Mouse (Mus musculus) macrophage (primary cell): ENCODE data around the gene Akap8l. TPM values are rescaled to one million over a fixed set of nuclear protein-coding genes. Genes with fewer than 3 reads are reported as not detected.

Source experiments
- H3K27ac ChIP-seq: fragments of 350-480 bp; formaldehyde crosslinking; 2 replicates; pipeline ENCODE4 v1.9.0; 2021
- H3K36me3 ChIP-seq: fragments of 350-480 bp; formaldehyde crosslinking; 2 replicates; pipeline ENCODE4 v1.9.0; 2021; ENCODE audit errors: inconsistent target
- H3K4me3 ChIP-seq: fragments of 350-480 bp; formaldehyde crosslinking; 2 replicates; pipeline ENCODE4 v1.9.0; 2021; ENCODE audit errors: inconsistent target
- H3K79me2 ChIP-seq: fragments of 350-480 bp; formaldehyde crosslinking; 2 replicates; pipeline ENCODE4 v1.9.0; 2021; ENCODE audit errors: inconsistent target
- WGBS: methylation state at CpG from one replicate; pipeline ENCODE4 v1.1.7; 2026; ENCODE audit warnings: inconsistent platforms; ENCODE audit not compliant: missing documents; 5-methylcytosine and 5-hydroxymethylcytosine counted together
- polyA plus RNA-seq: library from polyadenylated mRNA; stranded (reverse); fragments of 250-400 nt; gene quantifications from 3 replicates; pipeline ENCODE4 v1.2.4, GENCODE M21; 2018; ENCODE audit warnings: inconsistent platforms

The Akap8l gene
- polyA plus RNA-seq, 1 experiment from 2014 or later, result 41.0 TPM

GRCm38 (mm10) chr17:32367706-32368105, 17.3 kb upstream of the Akap8l start:
- no peaks in the 10 kb centered on the region for H3K36me3 ChIP-seq
- no peak overlapping the region for H3K4me3 ChIP-seq
- 95% methylated on average over 11 of the region's 11 CpGs for WGBS
- peaks cover 12% of the 10 kb centered on the region for H3K79me2 ChIP-seq
- no peak overlapping the region for H3K27ac ChIP-seq

DNA sequence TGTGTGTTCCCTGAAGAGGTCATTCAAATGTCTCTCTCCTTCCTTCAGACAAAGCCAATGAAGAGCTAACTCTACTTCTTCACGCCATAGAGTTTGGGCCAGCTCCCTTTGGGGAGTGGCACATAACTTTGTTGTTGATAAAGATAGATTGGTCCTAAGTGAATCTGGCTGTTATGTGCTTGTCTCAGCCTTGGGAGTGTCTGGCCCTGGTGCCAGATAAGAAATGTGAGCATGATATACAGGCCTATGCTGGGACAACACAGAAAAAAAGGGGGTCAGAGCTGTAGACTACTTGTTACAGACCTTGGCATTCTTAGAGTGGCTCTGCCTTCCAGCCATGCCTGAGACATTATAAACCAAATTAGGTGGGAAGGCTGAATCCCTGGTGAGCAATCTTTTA, 14.9 kb upstream of the Akap8l start:
- no peak overlapping the region for H3K4me3 ChIP-seq
- peaks cover 7% of the 10 kb centered on the region; the same call in 1 of the 2 replicates for H3K36me3 ChIP-seq
- 100% methylated on average over 1 of the region's 1 CpGs for WGBS

GRCm38 (mm10) chr17:32364850-32365249, 14.4 kb upstream of the Akap8l start:
- peaks cover 7% of the 10 kb centered on the region; the same call in 1 of the 2 replicates for H3K36me3 ChIP-seq
- H3K79me2 ChIP-seq, result peaks cover 30% of the 10 kb centered on the region
- H3K27ac ChIP-seq, result no peak overlapping the region
- 51% methylated on average over 5 of the region's 5 CpGs for WGBS
- peak overlapping the region; percentile 29 for H3K4me3 ChIP-seq

More for the DNA sequence above, 14.9 kb upstream of the Akap8l start:
- peaks cover 30% of the 10 kb centered on the region for H3K79me2 ChIP-seq
- no peak overlapping the region for H3K27ac ChIP-seq

DNA sequence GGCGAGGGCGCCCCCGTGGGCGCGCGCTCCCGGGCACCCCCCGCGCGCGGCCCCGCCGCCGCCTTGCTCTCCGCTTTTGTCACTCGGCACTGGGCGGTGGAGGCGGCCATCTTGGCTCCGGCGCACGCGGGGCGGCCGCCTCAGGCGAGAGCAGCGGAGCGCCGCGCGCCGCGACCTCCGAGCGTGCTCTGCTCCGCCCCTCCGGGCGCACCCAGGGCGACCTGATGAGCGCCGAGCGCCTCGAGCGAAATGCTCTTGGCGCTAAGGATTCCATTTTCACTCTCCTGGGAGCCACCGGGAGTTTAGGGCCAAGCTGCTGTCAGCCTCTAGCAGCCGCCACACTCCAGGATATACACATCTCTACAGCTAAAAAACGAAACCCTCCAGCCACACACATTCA, 13.9 kb upstream of the Akap8l start:
- no peak overlapping the region for H3K27ac ChIP-seq
- WGBS, result under 1% methylated on average over 46 of the region's 47 CpGs
- H3K4me3 ChIP-seq, result peak overlapping the region; percentile 29

GRCm38 (mm10) chr17:32363821-32364301, 13.5 kb upstream of the Akap8l start:
- under 1% methylated on average over 31 of the region's 50 CpGs for WGBS
- Histone ChIP-seq H3K36me3 (peaks cover 17% of the 10 kb centered on the region; the same call in 1 of the 2 replicates), H3K27ac (no peak overlapping the region), H3K79me2 (peaks cover 30% of the 10 kb centered on the region), H3K4me3 (peak overlapping the region; percentile 86)

More for the DNA sequence above, 13.9 kb upstream of the Akap8l start:
- Histone ChIP-seq H3K79me2 (peaks cover 30% of the 10 kb centered on the region), H3K36me3 (peaks cover 12% of the 10 kb centered on the region; the same call in 1 of the 2 replicates)

GRCm38 (mm10) chr17:32362686-32363085, 12.3 kb upstream of the Akap8l start:
- peaks cover 29% of the 10 kb centered on the region for H3K36me3 ChIP-seq
- WGBS, result 68% methylated on average over 4 of the region's 4 CpGs
- peaks cover 30% of the 10 kb centered on the region for H3K79me2 ChIP-seq
- no peak overlapping the region; the same call in 1 of the 2 replicates for H3K4me3 ChIP-seq
- no peak overlapping the region for H3K27ac ChIP-seq

DNA sequence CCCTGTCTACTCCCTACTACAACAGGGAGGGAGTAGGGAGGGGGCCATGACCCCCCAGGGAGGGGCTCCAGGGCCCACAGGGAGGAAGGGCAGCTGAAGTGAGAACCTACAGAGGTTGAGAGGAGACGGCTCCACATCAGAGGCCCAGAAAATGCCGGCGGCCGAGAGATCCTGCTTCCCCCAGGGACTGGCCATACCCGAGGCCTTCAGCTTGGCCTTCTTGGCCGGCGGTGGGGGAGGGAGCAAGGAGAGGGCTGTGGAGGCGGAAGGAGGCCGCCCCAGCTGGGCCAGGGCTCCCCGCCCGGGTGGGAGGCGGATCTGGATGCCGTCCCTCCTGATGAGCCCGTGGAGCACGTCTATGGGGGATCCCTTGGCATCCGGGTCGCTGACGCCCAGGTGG, 9.5 kb upstream of the Akap8l start:
- WGBS, result 95% methylated on average over 16 of the region's 18 CpGs
- H3K79me2 ChIP-seq, result peaks cover 30% of the 10 kb centered on the region
- H3K36me3 ChIP-seq, result peaks cover 54% of the 10 kb centered on the region
- H3K4me3 ChIP-seq, result no peak overlapping the region
- no peak overlapping the region for H3K27ac ChIP-seq

GRCm38 (mm10) chr17:32358943-32359340, 8.5 kb upstream of the Akap8l start:
- Histone ChIP-seq H3K36me3 (peaks cover 64% of the 10 kb centered on the region), H3K27ac (no peak overlapping the region), H3K4me3 (no peak overlapping the region), H3K79me2 (peaks cover 30% of the 10 kb centered on the region)
- 94% methylated on average over 6 of the region's 6 CpGs for WGBS

DNA sequence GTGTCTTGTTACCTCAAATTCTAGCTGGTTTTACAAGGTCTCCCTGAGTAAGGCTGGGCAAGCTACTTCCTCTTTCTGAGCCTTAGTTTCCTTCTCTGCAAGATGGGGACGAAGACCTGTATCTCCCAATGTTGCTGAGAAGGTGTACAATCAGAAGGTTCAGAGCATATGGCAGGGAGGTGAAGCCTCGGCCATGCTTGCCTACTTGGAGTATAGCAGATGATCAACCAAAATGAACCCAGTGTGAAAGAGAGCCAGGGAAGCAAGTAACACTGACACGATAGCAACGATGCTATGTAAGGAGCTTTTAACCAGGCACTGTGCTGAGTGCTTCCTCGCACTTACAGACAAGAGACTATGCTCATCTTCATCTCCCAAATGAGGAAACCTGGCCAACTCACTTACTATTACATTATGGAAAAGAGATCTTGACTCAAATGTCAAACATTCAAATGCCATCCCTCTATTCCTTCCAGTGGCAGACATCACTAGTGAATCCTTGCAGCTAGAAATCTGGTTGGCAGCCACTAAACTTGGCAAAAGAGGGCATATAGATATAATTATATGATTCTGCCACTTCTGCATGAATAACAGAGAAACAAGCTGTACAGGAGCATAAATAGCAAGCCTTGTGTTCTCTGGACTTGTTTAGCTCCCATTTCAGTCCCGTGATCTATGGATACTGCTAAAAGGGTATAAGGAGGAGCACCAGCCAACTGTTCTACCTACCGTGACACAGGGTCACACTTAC, 8.0 kb upstream of the Akap8l start:
- H3K36me3 ChIP-seq, result peaks cover 64% of the 10 kb centered on the region
- H3K4me3 ChIP-seq, result no peak overlapping the region
- H3K27ac ChIP-seq, result no peak overlapping the region
- peaks cover 24% of the 10 kb centered on the region for H3K79me2 ChIP-seq
- 93% methylated on average over 7 of the region's 7 CpGs for WGBS

DNA sequence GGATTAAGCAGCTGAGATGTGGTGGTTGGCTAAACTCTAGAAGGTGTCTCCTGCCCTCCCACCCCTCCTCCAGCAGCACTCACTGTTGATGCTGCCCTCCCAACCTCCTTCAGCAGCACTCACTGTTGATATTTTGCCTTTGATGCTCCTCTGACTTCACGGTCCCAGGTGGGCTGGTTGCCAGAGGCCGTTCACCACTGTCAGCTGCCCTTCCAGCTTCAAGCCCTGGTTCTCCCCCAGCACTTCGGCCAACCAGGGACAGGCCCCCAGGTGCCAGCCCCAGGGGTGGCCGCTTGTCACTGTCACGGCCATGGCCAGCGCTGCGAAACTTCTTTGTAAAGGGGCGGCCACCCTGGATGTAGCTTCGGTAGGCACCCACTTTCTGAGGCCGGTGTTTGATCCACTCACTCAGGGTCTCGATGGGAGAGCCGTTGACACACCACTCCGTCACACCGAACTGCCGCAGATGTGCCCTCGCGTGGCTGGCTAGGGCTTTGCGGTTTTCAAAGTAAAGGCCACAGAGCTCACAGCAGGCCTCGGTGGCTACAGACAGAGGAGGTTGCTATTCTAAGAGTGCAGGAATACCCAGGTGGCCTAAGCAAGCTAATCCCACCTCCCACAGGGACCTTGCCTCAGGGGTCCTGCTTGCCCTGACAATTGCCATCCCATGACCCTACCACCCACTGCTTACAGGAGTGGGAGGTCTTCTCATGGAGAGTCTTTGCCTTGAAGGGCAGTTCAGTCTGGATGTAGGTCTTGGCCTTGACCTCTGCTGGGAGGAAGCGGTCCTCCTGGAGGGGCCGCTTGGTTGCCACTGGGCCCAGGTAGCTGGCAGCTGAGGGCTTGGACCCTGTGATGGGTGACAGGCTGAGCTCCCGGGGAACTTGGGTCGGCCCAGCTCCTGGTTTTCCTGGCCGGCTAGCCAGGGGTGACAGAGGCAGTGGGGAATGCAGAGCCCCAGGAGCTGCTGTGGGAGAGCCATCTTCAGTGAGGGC, 6.7 kb upstream of the Akap8l start:
- H3K79me2 ChIP-seq, result peaks cover 11% of the 10 kb centered on the region; the same call in 1 of the 2 replicates
- H3K36me3 ChIP-seq, result peaks cover 64% of the 10 kb centered on the region
- H3K4me3 ChIP-seq, result no peak overlapping the region
- no peak overlapping the region for H3K27ac ChIP-seq
- WGBS, result 93% methylated on average over 24 of the region's 24 CpGs

DNA sequence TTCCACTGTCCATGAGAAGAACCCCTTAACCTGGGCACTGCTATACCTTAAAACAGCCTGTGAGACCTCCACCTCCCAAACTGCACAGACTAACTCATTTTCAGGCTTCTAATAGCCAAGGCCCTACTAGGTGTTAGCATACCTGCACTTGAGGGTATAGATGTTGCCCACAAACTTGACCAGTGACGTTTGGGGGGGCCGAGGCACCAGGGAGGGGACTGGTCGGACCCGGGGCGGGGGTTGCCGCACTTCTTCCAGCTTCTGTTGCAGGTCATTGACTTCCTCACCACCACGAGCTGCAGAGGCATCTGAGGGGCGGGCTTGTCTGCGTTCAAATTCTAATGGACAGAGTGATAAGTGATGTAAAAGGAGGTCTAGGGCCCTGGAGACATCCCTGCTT, 5.9 kb upstream of the Akap8l start:
- WGBS, result 87% methylated on average over 8 of the region's 9 CpGs
- peaks cover 59% of the 10 kb centered on the region for H3K36me3 ChIP-seq

DNA sequence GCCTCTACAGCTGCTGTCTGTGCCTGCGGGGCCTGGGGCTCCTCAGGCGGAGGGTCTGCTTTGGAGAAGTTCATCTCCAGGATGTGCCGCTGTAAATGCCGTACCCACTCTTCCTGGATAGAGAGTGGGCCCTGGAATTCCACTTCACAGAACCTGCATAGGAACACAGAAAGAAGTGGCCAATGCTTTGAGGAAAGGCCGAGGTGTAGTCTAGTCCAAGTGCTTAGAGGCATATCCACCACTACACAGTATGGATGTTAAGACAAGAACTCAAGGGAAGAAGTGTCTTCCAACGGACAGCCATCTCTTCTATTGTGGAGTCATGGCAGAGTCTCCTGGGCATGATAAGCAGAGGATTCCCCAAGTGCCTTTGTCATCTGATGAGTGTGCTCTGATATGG, 4.6 kb upstream of the Akap8l start:
- 93% methylated on average over 6 of the region's 6 CpGs for WGBS
- Histone ChIP-seq H3K79me2 (peaks cover 2% of the 10 kb centered on the region; the same call in 1 of the 2 replicates), H3K36me3 (peaks cover 57% of the 10 kb centered on the region), H3K4me3 (no peak overlapping the region), H3K27ac (no peak overlapping the region)

More for the DNA sequence above, 5.9 kb upstream of the Akap8l start:
- Histone ChIP-seq H3K79me2 (peaks cover 3% of the 10 kb centered on the region; the same call in 1 of the 2 replicates), H3K27ac (no peak overlapping the region), H3K4me3 (no peak overlapping the region)

DNA sequence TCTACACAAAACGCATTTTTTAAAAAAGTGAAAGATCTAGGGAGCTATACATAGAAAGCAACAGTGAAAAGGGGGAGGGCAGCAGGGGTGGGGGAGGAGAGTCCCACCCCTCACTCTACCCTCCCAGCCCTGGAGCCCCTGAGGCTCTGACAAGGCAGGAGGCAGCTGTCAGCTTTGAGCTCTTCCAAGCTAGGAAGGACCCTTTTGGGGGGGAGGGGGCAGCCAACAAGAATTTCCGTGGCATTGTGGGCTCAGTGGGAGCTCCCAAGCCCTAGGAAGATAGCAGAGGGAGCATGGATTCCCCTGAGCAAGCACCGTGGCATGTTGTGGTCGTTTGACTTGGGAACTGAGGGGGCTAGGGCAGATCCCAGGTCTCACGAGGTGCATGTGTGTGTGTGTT, 3.8 kb upstream of the Akap8l start:
- Histone ChIP-seq H3K36me3 (peaks cover 50% of the 10 kb centered on the region), H3K27ac (no peak overlapping the region), H3K79me2 (peaks cover 10% of the 10 kb centered on the region; the same call in 1 of the 2 replicates), H3K4me3 (no peak overlapping the region)
- 98% methylated on average over 5 of the region's 5 CpGs for WGBS

DNA sequence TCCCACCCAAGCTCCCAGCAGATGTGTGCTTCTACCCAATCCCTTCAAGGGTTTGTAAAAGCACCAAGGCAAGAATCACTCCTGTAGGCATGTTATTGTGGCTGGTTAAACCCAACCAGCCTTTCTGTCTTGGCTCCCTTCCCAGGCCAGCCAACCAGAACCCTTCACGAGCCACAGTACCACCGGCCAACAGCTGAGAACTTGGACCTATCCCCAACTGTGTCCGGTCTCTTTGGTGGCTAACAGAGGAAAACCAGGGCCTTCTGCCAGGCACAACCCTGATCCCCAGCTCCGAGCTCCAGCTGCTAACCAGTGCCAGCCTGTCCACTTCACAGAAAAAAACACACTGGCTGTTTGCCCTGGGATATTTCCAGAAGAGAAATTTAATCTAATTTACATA, 3.3 kb upstream of the Akap8l start:
- Histone ChIP-seq H3K79me2 (peaks cover 16% of the 10 kb centered on the region), H3K36me3 (peaks cover 45% of the 10 kb centered on the region), H3K27ac (no peak overlapping the region), H3K4me3 (no peak overlapping the region)
- 79% methylated on average over 3 of the region's 4 CpGs for WGBS
